Mouse (Mus musculus): ENCODE measurements at regions not wholly inside any gene's neighbourhood (a gene's known extent, or its start where the extent isn't known, plus 50 kb on each side); places are given as distances from the start of the nearest gene placed in this dataset.

GRCm38 (mm10) chr7:33857431-33857830 is 87.4 kb downstream of the Scgb2b26 start:
- H3K4me3 ChIP-seq (replicated peaks), result no peak overlapping the region
- H3K36me3 ChIP-seq, result no peaks in the 10 kb centered on the region
- H3K9me3 ChIP-seq, result peaks cover 64% of the 10 kb centered on the region
- no peak for ATAC-seq
- H3K4me2 ChIP-seq (replicated peaks), result no peak overlapping the region
- no peaks in the 10 kb centered on the region for H3K27me3 ChIP-seq
- H3K4me1 ChIP-seq (replicated peaks), result no peaks in the 10 kb centered on the region
- H3K9ac ChIP-seq (replicated peaks), result no peak overlapping the region
- no peak overlapping the region for H3K27ac ChIP-seq

- Histone ChIP-seq H3K9ac (replicated peaks) (no peak overlapping the region), H3K4me3 (replicated peaks) (no peak overlapping the region), H3K4me2 (replicated peaks) (no peak overlapping the region), H3K27ac (no peak overlapping the region), H3K9me3 (peaks cover 70% of the 10 kb centered on the region), H3K4me1 (replicated peaks) (no peaks in the 10 kb centered on the region), H3K27me3 (no peaks in the 10 kb centered on the region), H3K36me3 (no peaks in the 10 kb centered on the region)
- ATAC-seq, result no peak
These were observed 89.9 kb downstream of the Scgb2b26 start for GRCm38 (mm10) chr7:33854911-33855310.
